Mouse (Mus musculus): ENCODE data around the gene Dnah6. TPM values are rescaled to one million over a fixed set of nuclear protein-coding genes. Genes with fewer than 3 reads are reported as not detected.

Dnah6 gene
- total and polyA plus RNA-seq, 3 experiments, result under 0.01 to 0.06 (median 0.04) TPM

DNA sequence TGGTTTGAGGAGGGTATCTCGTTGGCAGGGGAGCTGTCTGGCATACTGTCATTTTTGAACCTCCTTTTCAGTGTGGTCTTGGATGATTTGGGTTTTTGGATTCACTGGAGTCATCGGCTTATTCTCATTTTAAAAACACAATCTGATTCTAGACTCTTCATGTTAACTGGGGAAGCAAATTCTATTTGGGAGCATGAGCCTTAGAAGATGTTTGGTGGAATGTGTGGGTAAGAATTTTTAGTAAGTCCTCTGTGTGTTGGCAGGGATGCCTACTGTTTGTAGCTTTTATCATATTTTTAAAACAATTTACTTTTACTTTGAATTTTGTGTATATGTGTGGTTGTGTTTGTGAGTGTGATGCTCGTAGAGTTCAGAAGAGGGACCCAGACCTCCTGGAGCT is 175.5 kb downstream of the Dnah6 start:
- no peaks in the 10 kb centered on the region for H3K27me3 ChIP-seq (replicated peaks)
- in situ Hi-C loops (cut with MboI; ENCODE audit: low pct_ligation_motif_present, low pct_unique_long_range_greater_than_20kb, low sequenced_read_pairs), result no loop called here
- dilution Hi-C loops (cut with MboI; ENCODE audit: extremely low pct_ligation_motif_present, extremely low pct_unique_long_range_greater_than_20kb, low sequenced_read_pairs), result no loop called here

DNA sequence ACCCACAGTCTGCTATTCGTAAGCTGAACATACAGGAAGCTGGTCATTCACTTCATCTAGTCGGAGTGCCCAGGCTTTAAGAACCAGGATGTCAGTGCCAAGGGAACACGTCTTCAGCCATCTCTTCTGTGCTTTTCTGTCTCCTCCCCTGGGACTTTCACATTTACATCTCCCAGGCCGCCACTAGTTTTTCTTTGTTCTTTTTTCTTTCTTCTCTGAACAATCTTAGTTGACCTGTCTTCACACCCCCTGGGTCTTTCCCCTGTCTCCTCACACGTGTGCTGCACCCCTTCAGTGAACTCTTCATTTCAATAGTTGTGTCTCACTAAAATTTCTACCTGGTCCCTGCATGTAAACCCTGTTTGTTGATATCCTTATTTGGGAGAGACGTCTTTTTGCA is 179.2 kb downstream of the Dnah6 start:
- Histone ChIP-seq H3K27ac (ENCODE audit: insufficient read depth, low read depth) (no peak overlapping the region), H3K79me2 (replicated peaks; ENCODE audit: control insufficient read depth, extremely low read depth, insufficient read depth, poor library complexity, severe bottlenecking) (no peaks in the 10 kb centered on the region), H3K4me3 (replicated peaks in 1 of 3; ENCODE audit: low read depth in 2 of 3, low read length in 2 of 3, poor library complexity in 1 of 3) (no peak overlapping the region), H3K9ac (ENCODE audit: insufficient read depth, low read depth) (no peak overlapping the region), H3K4me2 (ENCODE audit: insufficient read depth, low read depth, poor library complexity, severe bottlenecking) (peak overlapping the region; percentile 44), H3K4me1 (ENCODE audit: control insufficient read depth in 1 of 2, insufficient read depth in 2 of 2) (peaks cover 9 to 26% of the 10 kb centered on the region in 2 experiments; a peak in 3 of 4 replicates), H3K27me3 (replicated peaks) (no peaks in the 10 kb centered on the region), H3K36me3 (replicated peaks in 1 of 2; ENCODE audit: control insufficient read depth in 1 of 2, insufficient read depth in 1 of 2, low read length in 1 of 2) (no peaks in the 10 kb centered on the region), H3K9me3 (replicated peaks; ENCODE audit: low read length) (no peaks in the 10 kb centered on the region)
- in situ Hi-C loops (cut with MboI; ENCODE audit: low pct_ligation_motif_present, low pct_unique_long_range_greater_than_20kb, low sequenced_read_pairs) (no loop called here), dilution Hi-C loops (cut with MboI; ENCODE audit: extremely low pct_ligation_motif_present, extremely low pct_unique_long_range_greater_than_20kb, low sequenced_read_pairs) (no loop called here)
- DNase-seq (ENCODE audit: extremely low read depth), result peak; percentile 68
- TF ChIP-seq ETS1 (conservative IDR thresholded peaks at IDR 0.05; ENCODE audit: low read depth, low read length), result peak; percentile 66; the same call in 1 of the 2 replicates
- no peak for TF ChIP-seq ZKSCAN1 (IDR thresholded peaks at IDR 0.05; ENCODE audit: borderline replicate concordance, low read depth, low read length)
- peak; percentile 49; the same call in 1 of the 2 replicates for TF ChIP-seq MXI1 (IDR thresholded peaks at IDR 0.05; ENCODE audit: low read depth, low read length)
- peak; percentile 65 for TF ChIP-seq EP300 (IDR thresholded peaks at IDR 0.05; ENCODE audit: low read length)
- no peak for TF ChIP-seq JUND (conservative IDR thresholded peaks at IDR 0.05; ENCODE audit: low read depth, low read length)
- TF ChIP-seq MYC (IDR thresholded peaks at IDR 0.05; ENCODE audit: low read depth, low read length), result 0 out of 2 replicates have a peak, but pooled peaks have one; percentile 59
- TF ChIP-seq ZNF384 (IDR thresholded peaks at IDR 0.05; ENCODE audit: low read depth, low read length), result peak; percentile 62
- TF ChIP-seq NELFE (IDR thresholded peaks at IDR 0.05; ENCODE audit: low read depth, low read length), result no peak
- TF ChIP-seq PAX5 (IDR thresholded peaks at IDR 0.05; ENCODE audit: low read length), result no peak
- peak; percentile 96 for TF ChIP-seq BHLHE40 (IDR thresholded peaks at IDR 0.05; ENCODE audit: low read depth, low read length)
- peak; percentile 66 for TF ChIP-seq IRF4 (IDR thresholded peaks at IDR 0.05; ENCODE audit: low read depth, low read length)
- 0 out of 2 replicates have a peak, but pooled peaks have one; percentile 34 for TF ChIP-seq TCF12 (IDR thresholded peaks at IDR 0.05; ENCODE audit: low read depth, low read length)
- no peak for TF ChIP-seq CTCF (conservative IDR thresholded peaks at IDR 0.05 in 1 of 2, IDR thresholded peaks at IDR 0.05 in 1 of 2; ENCODE audit: low read depth in 2 of 2, low read length in 2 of 2)
- TF ChIP-seq MAZ (IDR thresholded peaks at IDR 0.05; ENCODE audit: low read depth, low read length), result 0 out of 2 replicates have a peak, but pooled peaks have one; percentile 60
- TF ChIP-seq CHD1 (IDR thresholded peaks at IDR 0.05; ENCODE audit: low read depth, low read length), result no peak
- TF ChIP-seq ZC3H11A (IDR thresholded peaks at IDR 0.05; ENCODE audit: low read depth, low read length), result no peak
- peak; percentile 44; the same call in 1 of the 2 replicates for TF ChIP-seq MEF2A (IDR thresholded peaks at IDR 0.05; ENCODE audit: borderline replicate concordance, low read depth, low read length)
- no peak for TF ChIP-seq POLR2AphosphoS2 (IDR thresholded peaks at IDR 0.05; ENCODE audit: low read depth, low read length)
- peak; percentile 41; the same call in 1 of the 2 replicates for TF ChIP-seq RCOR1 (conservative IDR thresholded peaks at IDR 0.05; ENCODE audit: low read depth, low read length)
- TF ChIP-seq CHD2 (IDR thresholded peaks at IDR 0.05; ENCODE audit: low read length), result 0 out of 2 replicates have a peak, but pooled peaks have one; percentile 18
- 0 out of 2 replicates have a peak, but pooled peaks have one; percentile 28 for TF ChIP-seq KAT2A (IDR thresholded peaks at IDR 0.05; ENCODE audit: insufficient replicate concordance, low read length)
- TF ChIP-seq MAX (IDR thresholded peaks at IDR 0.05; ENCODE audit: low read length), result peak; percentile 82
- no peak for TF ChIP-seq ELF1 (IDR thresholded peaks at IDR 0.05; ENCODE audit: low read depth, low read length)

More for the DNA sequence above, 175.5 kb downstream of the Dnah6 start:
- no peaks in the 10 kb centered on the region for H3K79me2 ChIP-seq (replicated peaks; ENCODE audit: control insufficient read depth, extremely low read depth, insufficient read depth, poor library complexity, severe bottlenecking)
- H3K27ac ChIP-seq (ENCODE audit: insufficient read depth, low read depth), result no peak overlapping the region
- DNase-seq (ENCODE audit: extremely low read depth), result no peak
- H3K4me2 ChIP-seq (ENCODE audit: insufficient read depth, low read depth, poor library complexity, severe bottlenecking), result no peak overlapping the region
- H3K4me3 ChIP-seq (replicated peaks in 1 of 3; ENCODE audit: low read depth in 2 of 3, low read length in 2 of 3, poor library complexity in 1 of 3), result no peak overlapping the region
- TF ChIP-seq MEF2A (IDR thresholded peaks at IDR 0.05; ENCODE audit: borderline replicate concordance, low read depth, low read length) (no peak), ZC3H11A (IDR thresholded peaks at IDR 0.05; ENCODE audit: low read depth, low read length) (no peak), ZNF384 (IDR thresholded peaks at IDR 0.05; ENCODE audit: low read depth, low read length) (no peak), TBP (conservative IDR thresholded peaks at IDR 0.05; ENCODE audit: low read depth, low read length) (no peak), PAX5 (IDR thresholded peaks at IDR 0.05; ENCODE audit: low read length) (no peak), E2F4 (IDR thresholded peaks at IDR 0.05; ENCODE audit: insufficient replicate concordance, low read depth, low read length) (no peak), EP300 (IDR thresholded peaks at IDR 0.05; ENCODE audit: low read length) (no peak), JUND (conservative IDR thresholded peaks at IDR 0.05; ENCODE audit: low read depth, low read length) (no peak), JUN (IDR thresholded peaks at IDR 0.05; ENCODE audit: insufficient read depth, low read depth, low read length) (no peak), TCF12 (IDR thresholded peaks at IDR 0.05; ENCODE audit: low read depth, low read length) (no peak), RAD21 (IDR thresholded peaks at IDR 0.05; ENCODE audit: low read depth, low read length) (no peak), IRF4 (IDR thresholded peaks at IDR 0.05; ENCODE audit: low read depth, low read length) (no peak), BHLHE40 (IDR thresholded peaks at IDR 0.05; ENCODE audit: low read depth, low read length) (no peak)
- H3K9me3 ChIP-seq (replicated peaks; ENCODE audit: low read length), result no peaks in the 10 kb centered on the region
- no peaks in the 10 kb centered on the region for H3K36me3 ChIP-seq (replicated peaks in 1 of 2; ENCODE audit: control insufficient read depth in 1 of 2, insufficient read depth in 1 of 2, low read length in 1 of 2)
- peaks cover 13 to 14% of the 10 kb centered on the region in 2 experiments; a peak in 3 of 4 replicates for H3K4me1 ChIP-seq (ENCODE audit: control insufficient read depth in 1 of 2, insufficient read depth in 2 of 2)
- H3K9ac ChIP-seq (ENCODE audit: insufficient read depth, low read depth), result no peak overlapping the region
